Mouse (Mus musculus) mesoderm, embryonic 11.5 days (tissue): ENCODE data around the gene Slc30a6.
"Not testable (repeated sequence)": the region's sequence is repeated elsewhere in the genome, so short reads cannot be mapped to it uniquely, and the experiment has no call there.

ENCODE experiments used
- DNase-seq: peaks from one replicate; pipeline ENCODE4 v3.0.0-alpha.2; 2012; ENCODE audit warnings: low read depth, low spot score

The Slc30a6 gene

GRCm38 (mm10) chr17:74449776-74450175, 54.4 kb downstream of the Slc30a6 start:
- no peak for DNase-seq

GRCm38 (mm10) chr17:74453928-74454327, 58.5 kb downstream of the Slc30a6 start:
- no peak for DNase-seq

GRCm38 (mm10) chr17:74454660-74455059, 59.3 kb downstream of the Slc30a6 start:
- DNase-seq: no peak

- no peak for DNase-seq
Measured at GRCm38 (mm10) chr17:74455426-74455825, 60.0 kb downstream of the Slc30a6 start.

- DNase-seq: no peak
Measured at GRCm38 (mm10) chr17:74456825-74457224, 61.4 kb downstream of the Slc30a6 start.

GRCm38 (mm10) chr17:74457972-74458677, 62.7 kb downstream of the Slc30a6 start:
- DNase-seq: no peak

GRCm38 (mm10) chr17:74458711-74459408, 63.5 kb downstream of the Slc30a6 start, which contains the start of gene Nlrc4:
TSS of gene Nlrc4 (minus strand) at chr17:74459142.
- DNase-seq: no peak

GRCm38 (mm10) chr17:74463510-74463909, 68.1 kb downstream of the Slc30a6 start:
- DNase-seq: no peak

GRCm38 (mm10) chr17:74467981-74468380, 72.6 kb downstream of the Slc30a6 start:
- DNase-seq: not testable (repeated sequence)

GRCm38 (mm10) chr17:74470133-74470532, 74.7 kb downstream of the Slc30a6 start:
- not testable (repeated sequence) for DNase-seq
